Mouse (Mus musculus) left cerebral cortex, adult 2 months (tissue): Measurements from ENCODE around the gene Rnf180. TPM values are rescaled to one million over a fixed set of nuclear protein-coding genes. Genes with fewer than 3 reads are reported as not detected.
"Not testable (repeated sequence)": the region's sequence is repeated elsewhere in the genome, so short reads cannot be mapped to it uniquely, and the experiment has no call there.

Experiments used
- DNase-seq, 2 experiments: peaks; one replicate each; pipeline ENCODE4 v3.0.0; 2021 to 2022; ENCODE audit warnings: low spot score in 2 of 2, mixed read lengths in 1 of 2; ENCODE audit errors: extremely low spot score in 1 of 2
- H3K27ac ChIP-seq: fragments of 200-600 bp; 2 replicates; pipeline ENCODE4 v1.8.1; 2022
- H3K4me3 ChIP-seq: fragments of 200-600 bp; 2 replicates; pipeline ENCODE4 v1.8.1; 2022
- CTCF ChIP-seq: fragments of 200-600 bp; IDR thresholded peaks from 2 replicates; pipeline ENCODE4 v1.8.1; 2022; ENCODE audit warnings: antibody characterized with exemption, mild to moderate bottlenecking, moderate library complexity
- intact Hi-C: fragments of 180-260 bp; cut with DNase I; formaldehyde crosslinking; loops from one replicate; pipeline ENCODE4 v1.15.1; 2025
- long read RNA-seq, 2 experiments: library from polyadenylated mRNA; stranded (forward); transcript quantifications; one replicate each; pipeline ENCODE4 v2.0.0; 2021; ENCODE audit warnings: borderline mapping rate in 2 of 2
- total RNA-seq, 2 experiments: library from RNA; stranded (reverse); gene quantifications; 2 replicates each; pipeline ENCODE4 v1.2.3; 2021

Gene Rnf180
- 10 to 100 TPM; 18.6 to 19.9 TPM for total RNA-seq
- long read RNA-seq, experiment 1, transcript Rnf180-205 (8 exons, 3,279 nt): major isoform, 7 of 18 reads
- long read RNA-seq, experiment 1, partial matches to known transcripts: 7 of 18 reads
- long read RNA-seq, experiment 1, other reads (novel, unspliced or antisense): 1 of 18 reads
- long read RNA-seq, experiment 2, transcript Rnf180-203 (8 exons, 2,734 nt): minor isoform, 5 of 18 reads
- long read RNA-seq, experiment 2, transcript Rnf180-205 (8 exons, 3,279 nt): major isoform, 6 of 18 reads
- long read RNA-seq, experiment 2, partial matches to known transcripts: 5 of 18 reads
- long read RNA-seq, experiment 2, other reads (novel, unspliced or antisense): 2 of 18 reads

GRCm38 (mm10) chr13:105294715-105295114 lies at the start of gene Rnf180:
Gene Rnf180, minus strand, starts transcription at chr13:105294815.
- no peak for DNase-seq
- H3K27ac ChIP-seq: peak within 1 kb of the TSS; percentile 85
- peak within 1 kb of the TSS; percentile 75 for H3K4me3 ChIP-seq
- intact Hi-C loops: no loop called here
- TF ChIP-seq CTCF: no peak

- no peak for DNase-seq
- intact Hi-C loops: no loop called here
- no peak overlapping the region for H3K27ac ChIP-seq
- H3K4me3 ChIP-seq: no peak overlapping the region
- no peak for TF ChIP-seq CTCF
Measured at GRCm38 (mm10) chr13:105331199-105331968, 36.8 kb upstream of the Rnf180 start.

GRCm38 (mm10) chr13:105326946-105327345 lies 32.3 kb upstream of the Rnf180 start:
- no peak for TF ChIP-seq CTCF
- H3K27ac ChIP-seq: no peak overlapping the region
- H3K4me3 ChIP-seq: no peak overlapping the region
- DNase-seq: no peak
- intact Hi-C loops: no loop called here

GRCm38 (mm10) chr13:105316926-105317325 lies 22.3 kb upstream of the Rnf180 start:
- no peak for TF ChIP-seq CTCF
- Histone ChIP-seq H3K27ac (no peak overlapping the region), H3K4me3 (no peak overlapping the region)
- intact Hi-C loops: no loop called here
- DNase-seq: no peak

GRCm38 (mm10) chr13:105316009-105316408 lies 21.4 kb upstream of the Rnf180 start:
- intact Hi-C loops: no loop called here
- DNase-seq: no peak
- no peak for TF ChIP-seq CTCF
- Histone ChIP-seq H3K27ac (no peak overlapping the region), H3K4me3 (no peak overlapping the region)

GRCm38 (mm10) chr13:105312763-105313162 lies 18.1 kb upstream of the Rnf180 start:
- Histone ChIP-seq H3K4me3 (no peak overlapping the region), H3K27ac (no peak overlapping the region)
- DNase-seq: no peak
- TF ChIP-seq CTCF: no peak
- intact Hi-C loops: no loop called here

- H3K4me3 ChIP-seq, intact Hi-C loops, H3K27ac ChIP-seq, DNase-seq: not testable (repeated sequence)
Measured at GRCm38 (mm10) chr13:105310562-105310961, 15.9 kb upstream of the Rnf180 start.

- H3K4me3 ChIP-seq: no peak overlapping the region
- TF ChIP-seq CTCF: no peak; the same call in 1 of the 2 replicates
- intact Hi-C loops: no loop called here
- DNase-seq: no peak
- no peak overlapping the region for H3K27ac ChIP-seq
Measured at GRCm38 (mm10) chr13:105305513-105305912, 10.9 kb upstream of the Rnf180 start.

GRCm38 (mm10) chr13:105304054-105304453 lies 9.4 kb upstream of the Rnf180 start:
- DNase-seq: no peak
- no peak for TF ChIP-seq CTCF
- no peak overlapping the region for H3K4me3 ChIP-seq
- no peak overlapping the region for H3K27ac ChIP-seq
- intact Hi-C loops: no loop called here

- H3K27ac ChIP-seq: no peak overlapping the region
- DNase-seq: no peak
- intact Hi-C loops: no loop called here
- no peak overlapping the region for H3K4me3 ChIP-seq
- TF ChIP-seq CTCF: no peak
Measured at GRCm38 (mm10) chr13:105300009-105300346, 5.4 kb upstream of the Rnf180 start.

- intact Hi-C loops: no loop called here
- no peak for DNase-seq
- no peak for TF ChIP-seq CTCF
- H3K27ac ChIP-seq: no peak overlapping the region
- no peak overlapping the region for H3K4me3 ChIP-seq
Measured at GRCm38 (mm10) chr13:105299162-105300008, 4.8 kb upstream of the Rnf180 start.
